Mouse (Mus musculus) brain, embryonic 14.5 days (tissue): ENCODE data around the gene Gstz1.

Experiments used
- CTCF ChIP-seq: fragments of 200-500 bp; IDR thresholded peaks from 2 replicates; pipeline ENCODE4 v1.5.1; 2012; ENCODE audit warnings: inconsistent platforms, mild to moderate bottlenecking, moderate library complexity, borderline replicate concordance; ENCODE audit not compliant: insufficient read depth, insufficient read length; ENCODE audit errors: extremely low read depth
- POLR2A ChIP-seq: fragments of 200-500 bp; IDR thresholded peaks from 2 replicates; pipeline ENCODE4 v1.6.1; 2012; ENCODE audit warnings: mild to moderate bottlenecking, inconsistent platforms, borderline replicate concordance; ENCODE audit not compliant: poor library complexity, insufficient read depth, insufficient read length, severe bottlenecking; ENCODE audit errors: extremely low read depth

DNA sequence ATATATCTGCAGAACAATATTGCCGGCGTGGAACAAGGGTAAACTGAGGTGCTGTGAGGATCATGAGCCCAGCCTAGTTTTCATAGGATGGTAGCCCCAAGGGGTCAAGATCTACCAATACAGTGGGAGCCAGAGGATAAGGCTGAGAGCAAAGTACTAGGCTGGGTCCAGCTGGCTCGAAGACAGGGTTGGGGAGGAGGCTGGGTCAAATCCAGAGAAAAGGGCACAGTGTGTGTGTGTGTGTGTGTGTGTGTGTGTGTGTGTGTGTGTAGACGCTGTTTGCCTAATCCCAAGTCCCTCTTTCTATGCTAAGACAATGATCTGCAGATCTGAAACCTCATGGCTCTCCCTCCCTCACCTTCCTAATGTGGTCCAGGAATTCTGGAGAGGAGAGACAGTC is 46.6 kb upstream of the Gstz1 start:
- TF ChIP-seq CTCF (no peak), POLR2A (no peak)
